Mouse (Mus musculus) olfactory bulb, adult 2 months (tissue): ENCODE measurements around the gene Gm45902.

Experiments used
- CTCF ChIP-seq: fragments of 200-500 bp; IDR thresholded peaks from 2 replicates; pipeline ENCODE4 v1.5.1; 2012; ENCODE audit warnings: low read depth, mild to moderate bottlenecking, low read length, moderate library complexity; ENCODE audit not compliant: insufficient read depth
- POLR2A ChIP-seq: fragments of 200-500 bp; IDR thresholded peaks from 2 replicates; pipeline ENCODE4 v1.6.1; 2012; ENCODE audit warnings: mild to moderate bottlenecking, low read depth, low read length, moderate library complexity; ENCODE audit not compliant: insufficient read depth

- TF ChIP-seq CTCF (no peak), POLR2A (no peak)
Measured at GRCm38 (mm10) chr2:3526288-3526687, 13.7 kb upstream of the Gm45902 start.
